Mouse (Mus musculus) urinary bladder, adult 2 months (tissue): Measurements from ENCODE around the gene 2310002L09Rik. TPM values are rescaled to one million over a fixed set of nuclear protein-coding genes. Genes with fewer than 3 reads are reported as not detected.
"Not testable (repeated sequence)": the region's sequence is repeated elsewhere in the genome, so short reads cannot be mapped to it uniquely, and the experiment has no call there.

Source experiments
- DNase-seq: peaks from one replicate; pipeline ENCODE4 v3.0.0; 2022; ENCODE audit warnings: low spot score
- polyA plus RNA-seq: library from polyadenylated mRNA; depleted of rRNA; stranded (reverse); fragments of >200 nt; gene quantifications from 2 replicates; pipeline ENCODE4 v1.2.3, GENCODE M21; 2012; rRNA removed

The 2310002L09Rik gene
- not detected in 2 replicates for polyA plus RNA-seq

- DNase-seq, result no peak
Observed at GRCm38 (mm10) chr4:73950375-73950896, at the start of gene 2310002L09Rik. TSS of gene 2310002L09Rik (minus strand) at chr4:73950846.

- DNase-seq, result no peak
Observed at GRCm38 (mm10) chr4:73980454-73980853, 29.8 kb upstream of the 2310002L09Rik start.

- not testable (repeated sequence) for DNase-seq
Observed at GRCm38 (mm10) chr4:73920660-73921059, 30.0 kb downstream of the 2310002L09Rik start, which contains the start of gene Gm11756. TSS of gene Gm11756 (minus strand) at chr4:73920760.

- not testable (repeated sequence) for DNase-seq
Observed at GRCm38 (mm10) chr4:73905853-73906252, 44.8 kb downstream of the 2310002L09Rik start, which contains the start of gene Gm13871. TSS of gene Gm13871 (minus strand) at chr4:73905953.

- not testable (repeated sequence) for DNase-seq
Observed at GRCm38 (mm10) chr4:73891012-73891411, 59.6 kb downstream of the 2310002L09Rik start, which contains the start of gene Gm11757. TSS of gene Gm11757 (minus strand) at chr4:73891112.

Other genes with a start within 250 kb of the 2310002L09Rik start
- gene Rasef, start 159.9 kb downstream of the 2310002L09Rik start, polyA plus RNA-seq, result 8.9 and 10.0 TPM in 2 replicates
- not detected in 2 replicates for gene Gm11758, start 74.6 kb downstream of the 2310002L09Rik start, polyA plus RNA-seq
- gene Gm11757, start 59.7 kb downstream of the 2310002L09Rik start, polyA plus RNA-seq, result not detected in 2 replicates
- not detected in 2 replicates for gene Gm13871, start 44.9 kb downstream of the 2310002L09Rik start, polyA plus RNA-seq
- gene Gm11756, start 30.1 kb downstream of the 2310002L09Rik start, polyA plus RNA-seq, result not detected in 2 replicates
- gene Frmd3, start 62.6 kb upstream of the 2310002L09Rik start, polyA plus RNA-seq, result 0.19 and 0.24 TPM in 2 replicates